Mouse (Mus musculus) kidney, adult 2 months (tissue): ENCODE measurements at regions not wholly inside any gene's neighbourhood (a gene's known extent, or its start where the extent isn't known, plus 50 kb on each side); places are given as distances from the start of the nearest gene placed in this dataset.

Experiments
- CTCF ChIP-seq: fragments of 200-500 bp; conservative IDR thresholded peaks from 2 replicates; pipeline ENCODE4 v1.5.1; 2011; ENCODE audit warnings: low read depth, mild to moderate bottlenecking, control low read depth, low read length, moderate library complexity, mixed read lengths; ENCODE audit not compliant: insufficient read depth, insufficient read length
- POLR2A ChIP-seq: fragments of 200-500 bp; IDR thresholded peaks from one replicate; pipeline ENCODE4 v1.6.1; 2011; ENCODE audit warnings: low read depth, low read length, control low read depth

DNA sequence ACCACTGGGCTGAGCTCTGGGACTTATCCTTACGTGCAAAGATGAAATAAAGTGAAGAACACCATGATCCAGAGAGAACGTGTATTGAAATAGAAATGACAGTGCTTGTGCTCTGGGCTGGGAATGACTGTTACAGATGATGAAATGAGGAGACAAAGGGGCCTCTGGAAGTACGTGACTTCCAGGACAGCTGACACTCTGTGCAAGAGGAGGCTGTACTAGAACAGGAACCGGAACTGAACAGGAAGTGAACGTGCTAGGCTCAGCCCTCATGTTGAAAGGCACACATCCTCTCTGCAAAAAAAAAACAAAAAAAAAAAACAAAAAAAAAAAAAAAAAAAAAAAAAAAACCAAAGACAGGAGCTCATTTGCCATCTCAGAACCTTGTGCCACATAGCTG lies 557.2 kb upstream of the Gm19410 start:
- TF ChIP-seq POLR2A: no peak
- no peak for TF ChIP-seq CTCF
